Mouse (Mus musculus) liver, embryonic 15.5 days (tissue): Measurements from ENCODE around the gene Nhs. TPM values are rescaled to one million over a fixed set of nuclear protein-coding genes. Genes with fewer than 3 reads are reported as not detected.

Experiments
- ATAC-seq: fragments of 200-750 bp; cut with Nextera tagmentation; 2 replicates; pipeline ENCODE4 v1.8.0; 2017; ENCODE audit warnings: moderate number of reproducible peaks, mild to moderate bottlenecking, moderate library complexity; ENCODE audit not compliant: insufficient read depth
- H3K27ac ChIP-seq: fragments of 300-500 bp; sonication (generic); replicated peaks from 2 replicates; pipeline ENCODE4 v1.5.1; 2015; ENCODE audit warnings: mild to moderate bottlenecking, inconsistent platforms
- H3K27me3 ChIP-seq: fragments of 300-500 bp; sonication (generic); 2 replicates; pipeline ENCODE4 v1.6.1; 2015; ENCODE audit warnings: mild to moderate bottlenecking, inconsistent platforms
- H3K36me3 ChIP-seq: fragments of 300-500 bp; sonication (generic); replicated peaks from 2 replicates; pipeline ENCODE4 v1.6.1; 2015; ENCODE audit warnings: moderate library complexity, mild to moderate bottlenecking, inconsistent platforms
- H3K4me1 ChIP-seq: fragments of 300-500 bp; sonication (generic); replicated peaks from 2 replicates; pipeline ENCODE4 v1.6.1; 2015; ENCODE audit warnings: inconsistent platforms
- H3K4me2 ChIP-seq: fragments of 300-500 bp; sonication (generic); 2 replicates; pipeline ENCODE4 v1.6.1; 2015; ENCODE audit warnings: moderate library complexity, mild to moderate bottlenecking, inconsistent platforms
- H3K4me3 ChIP-seq: fragments of 300-500 bp; sonication (generic); replicated peaks from 2 replicates; pipeline ENCODE4 v1.5.1; 2015; ENCODE audit warnings: mild to moderate bottlenecking, inconsistent platforms
- H3K9ac ChIP-seq: fragments of 300-500 bp; sonication (generic); 2 replicates; pipeline ENCODE4 v1.6.1; 2015; ENCODE audit warnings: moderate library complexity, mild to moderate bottlenecking, inconsistent platforms
- H3K9me3 ChIP-seq: fragments of 300-500 bp; sonication (generic); replicated peaks from 2 replicates; pipeline ENCODE4 v1.6.1; 2016; ENCODE audit warnings: inconsistent platforms
- WGBS: fragments of 180-500 bp; shearing (Covaris S2); methylation state at CpG from one replicate; pipeline ENCODE4 v1.1.7; 2015; ENCODE audit warnings: mixed read lengths; ENCODE audit not compliant: insufficient replicate concordance; 5-methylcytosine and 5-hydroxymethylcytosine counted together
- polyA plus RNA-seq: library from polyadenylated mRNA; unstranded; fragments of >200 nt; fragmentation: Nextera tagmentation; extraction: Ambion mirVana; gene quantifications from 2 replicates; pipeline ENCODE4 v1.2.1, GENCODE M21; 2015

Gene Nhs
- 0.03 and 0.05 TPM in 2 replicates for polyA plus RNA-seq

DNA sequence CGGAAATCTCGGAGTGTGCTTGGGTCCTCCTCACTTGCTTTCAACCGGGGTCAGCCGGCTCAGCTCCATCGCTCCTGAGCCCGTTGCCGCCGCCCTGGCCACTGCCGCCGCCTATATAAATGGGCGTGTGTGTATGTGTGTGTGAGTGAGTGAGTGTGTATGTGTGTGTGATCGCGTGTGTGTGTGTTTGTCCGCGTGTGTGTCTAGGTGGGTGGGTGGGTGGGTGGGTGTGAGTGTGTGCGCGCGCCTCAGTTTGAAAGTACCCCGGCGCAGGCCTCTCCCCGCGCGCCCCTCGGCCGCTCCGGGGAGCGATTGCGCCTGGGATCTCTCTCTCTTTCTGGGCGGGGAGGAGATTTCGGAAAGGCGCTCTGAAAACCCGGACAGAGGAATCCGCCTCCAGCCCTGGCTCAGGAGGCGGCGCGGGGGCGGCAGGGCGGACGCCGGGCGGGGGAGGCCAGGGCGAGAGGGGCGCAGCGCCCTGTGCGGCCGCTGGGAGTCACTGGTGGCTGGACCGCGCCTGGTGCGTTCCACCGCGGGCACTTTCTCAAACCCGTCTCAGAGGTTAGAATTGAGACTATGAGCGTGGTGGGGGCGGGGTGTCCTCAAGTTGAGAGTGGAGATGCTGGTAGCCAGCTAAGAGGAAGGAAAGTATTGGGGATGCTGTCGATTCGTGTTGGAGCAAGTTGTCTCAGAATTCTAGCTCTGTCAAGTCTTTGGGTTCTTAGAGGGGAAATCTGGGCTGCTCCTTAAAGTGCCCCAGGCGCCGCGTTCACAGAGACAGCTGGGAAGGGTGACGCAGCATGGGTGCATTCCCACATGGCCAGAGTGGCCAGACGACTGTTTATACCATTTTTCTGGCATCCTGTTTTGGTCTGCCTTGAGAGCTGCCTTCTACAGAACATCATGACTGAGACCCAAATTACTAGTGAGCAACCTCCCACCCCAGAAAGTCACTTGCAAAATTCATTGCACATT is at the start of gene Nhs:
Nhs (minus strand) TSS at position 94 of the 975 bp plus-strand sequence.
- Histone ChIP-seq H3K27me3 (peaks cover 56% of the 10 kb centered on the region), H3K9me3 (no peaks in the 10 kb centered on the region), H3K36me3 (no peaks in the 10 kb centered on the region), H3K4me3 (peak within 1 kb of the TSS; percentile 39), H3K27ac (no peak within 1 kb of the TSS), H3K4me2 (peak within 1 kb of the TSS; percentile 54), H3K9ac (no peak within 1 kb of the TSS), H3K4me1 (no peaks in the 10 kb centered on the region)
- 24% methylated on average over 61 of the region's 61 CpGs for WGBS
- ATAC-seq = 0 out of 2 replicates have a peak, but pooled peaks have one; percentile 42

DNA sequence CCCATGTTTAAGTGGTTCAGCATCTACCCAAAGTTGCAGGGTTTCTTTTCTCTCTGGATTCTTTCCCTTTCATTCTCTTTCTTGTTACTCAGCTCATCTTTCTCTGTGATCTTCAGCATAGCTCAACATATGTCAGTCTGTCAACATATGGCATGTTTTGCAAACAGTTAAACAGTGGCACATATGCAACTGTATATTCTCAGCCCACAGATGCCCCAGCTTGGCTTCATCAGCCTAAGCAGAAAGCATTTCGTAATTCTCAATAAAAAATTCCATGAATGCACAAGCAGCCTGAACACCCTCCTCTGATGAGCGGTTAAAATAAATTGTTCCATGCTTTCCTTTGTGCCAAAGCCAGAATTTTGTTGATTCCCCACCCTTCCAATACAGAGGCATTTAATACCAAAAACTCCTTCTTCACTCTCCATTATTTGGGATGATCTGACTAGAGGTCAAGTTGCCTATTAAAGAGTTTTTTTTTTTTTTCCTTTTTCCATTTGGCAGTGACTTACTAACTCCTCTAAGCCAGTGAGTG is 46.9 kb upstream of the Nhs start:
- H3K9me3 ChIP-seq = no peaks in the 10 kb centered on the region
- H3K27me3 ChIP-seq = peaks cover 4% of the 10 kb centered on the region; the same call in 1 of the 2 replicates
- WGBS = 64% methylated on average over 2 of the region's 2 CpGs
- no peak overlapping the region for H3K4me3 ChIP-seq
- no peak for ATAC-seq
- H3K4me2 ChIP-seq = no peak overlapping the region
- no peaks in the 10 kb centered on the region for H3K36me3 ChIP-seq
- H3K27ac ChIP-seq = no peak overlapping the region
- no peaks in the 10 kb centered on the region for H3K4me1 ChIP-seq
- H3K9ac ChIP-seq = no peak overlapping the region

DNA sequence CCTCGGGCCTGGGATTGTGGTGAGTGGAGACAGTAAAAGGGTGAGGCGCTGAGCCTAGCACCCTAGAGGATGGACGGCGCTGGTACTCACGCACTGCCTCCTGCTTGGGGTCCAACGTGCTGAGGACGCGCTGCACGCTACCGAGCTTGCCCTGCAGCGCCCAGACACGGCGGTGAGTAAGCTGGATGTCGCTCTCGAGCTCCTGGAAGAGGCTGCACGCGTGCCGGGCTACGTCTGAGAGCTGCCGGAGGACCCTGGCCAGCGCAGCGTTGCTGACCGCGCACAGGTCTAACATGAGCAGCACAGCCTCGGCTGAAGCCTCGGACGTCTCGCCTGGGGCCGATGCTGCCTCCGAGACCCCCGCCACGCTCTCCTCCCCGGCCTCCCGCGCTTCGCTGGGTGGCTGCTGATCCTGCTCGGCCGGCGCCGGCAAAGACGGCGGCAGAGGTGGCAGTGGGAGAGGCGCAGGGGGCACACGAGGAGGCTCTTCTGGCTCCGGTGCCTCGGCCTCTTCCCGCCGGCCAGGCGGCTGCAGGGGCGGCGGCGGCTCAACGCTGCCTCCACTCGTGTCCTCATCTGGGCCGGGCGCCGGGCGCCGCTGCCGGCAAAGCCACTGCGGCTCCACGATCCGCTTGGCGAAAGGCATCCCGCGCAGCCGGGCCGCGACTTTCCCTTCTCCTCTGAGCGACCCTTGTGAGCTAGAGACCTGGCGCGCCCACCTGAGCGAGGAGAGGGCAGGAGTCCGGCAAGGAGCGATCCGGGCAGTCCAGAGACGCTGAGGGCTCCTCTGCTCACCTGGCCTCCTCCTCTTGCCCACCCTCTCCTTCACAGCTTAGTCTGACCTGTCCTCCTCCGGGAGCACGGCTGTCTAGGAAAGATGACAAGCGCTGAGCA is 540 bp downstream of the Nhs start:
- Histone ChIP-seq H3K4me2 (peak overlapping the region; percentile 54), H3K27me3 (peaks cover 64% of the 10 kb centered on the region), H3K36me3 (no peaks in the 10 kb centered on the region), H3K4me1 (no peaks in the 10 kb centered on the region), H3K9me3 (no peaks in the 10 kb centered on the region), H3K9ac (no peak overlapping the region), H3K4me3 (peak overlapping the region; percentile 39), H3K27ac (no peak overlapping the region)
- no peak for ATAC-seq
- WGBS = 18% methylated on average over 71 of the region's 80 CpGs

DNA sequence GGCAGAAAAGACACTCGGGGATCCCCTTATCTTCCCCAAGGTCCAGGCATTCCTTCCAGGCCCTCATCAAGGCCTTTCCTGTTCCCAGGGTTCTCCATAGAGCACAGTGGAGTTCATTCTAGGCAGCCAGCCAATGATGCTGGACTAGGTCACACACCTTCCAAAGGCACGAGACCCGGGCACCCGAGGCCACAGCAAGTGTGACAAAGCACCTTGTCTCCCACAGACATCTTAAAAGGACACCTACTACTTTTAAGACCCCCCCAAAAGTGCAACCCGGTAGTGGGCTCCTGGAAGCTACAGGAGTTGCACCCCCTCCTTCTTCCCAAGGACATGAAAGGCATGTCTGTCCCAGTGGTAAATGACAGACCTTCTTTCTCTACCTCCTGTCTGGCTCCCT is 1.4 kb downstream of the Nhs start:
- H3K36me3 ChIP-seq = no peaks in the 10 kb centered on the region
- H3K9me3 ChIP-seq = no peaks in the 10 kb centered on the region
- 50% methylated on average over 5 of the region's 5 CpGs for WGBS
- no peak overlapping the region for H3K9ac ChIP-seq
- no peak overlapping the region for H3K4me3 ChIP-seq
- H3K4me2 ChIP-seq = no peak overlapping the region
- H3K4me1 ChIP-seq = no peaks in the 10 kb centered on the region
- ATAC-seq = no peak
- H3K27ac ChIP-seq = no peak overlapping the region
- peaks cover 65% of the 10 kb centered on the region for H3K27me3 ChIP-seq

DNA sequence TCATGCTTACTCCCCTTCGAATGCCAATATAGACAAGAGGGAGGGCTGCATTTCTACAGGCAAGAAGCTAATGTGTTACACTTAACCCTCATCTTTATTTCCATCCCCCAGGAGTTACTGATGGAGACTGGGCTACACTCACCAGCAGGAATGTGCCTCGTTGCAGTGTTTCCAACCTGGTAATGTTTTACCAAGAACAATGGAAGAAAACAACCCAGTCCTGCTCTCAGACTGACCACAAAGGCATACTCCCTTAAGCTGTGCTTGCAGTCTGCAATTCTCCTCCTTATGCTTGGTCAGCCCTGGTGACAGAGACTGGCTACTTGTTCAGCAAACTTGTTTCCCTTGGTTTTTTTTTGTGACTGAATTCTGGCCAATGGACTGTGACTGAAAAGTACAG is 21.7 kb downstream of the Nhs start:
- Histone ChIP-seq H3K36me3 (no peaks in the 10 kb centered on the region), H3K9me3 (no peaks in the 10 kb centered on the region), H3K27ac (no peak overlapping the region), H3K4me3 (no peak overlapping the region), H3K4me1 (no peaks in the 10 kb centered on the region), H3K27me3 (peaks cover 12% of the 10 kb centered on the region), H3K9ac (no peak overlapping the region), H3K4me2 (no peak overlapping the region)
- 41% methylated on average over 2 of the region's 2 CpGs for WGBS
- ATAC-seq = no peak

DNA sequence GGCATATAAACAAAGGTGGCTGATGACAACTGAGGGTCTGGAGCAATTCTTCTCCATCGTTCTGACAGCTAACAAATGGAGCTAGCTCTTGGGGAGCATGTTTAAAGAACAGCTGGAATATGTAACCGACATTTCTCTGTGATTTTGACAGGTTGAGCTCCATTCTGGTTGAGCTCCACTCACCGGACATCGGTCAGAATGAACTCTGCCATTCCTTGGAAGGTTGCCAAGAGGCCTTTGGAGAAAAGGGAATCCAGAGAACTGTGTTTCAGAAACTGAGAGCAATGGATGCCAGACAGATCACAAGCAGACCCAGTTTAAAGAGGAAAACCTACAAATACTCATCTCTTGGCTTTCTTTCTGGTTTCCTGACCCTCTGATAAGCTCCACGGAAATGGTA is 46.3 kb downstream of the Nhs start:
- Histone ChIP-seq H3K9me3 (no peaks in the 10 kb centered on the region), H3K4me1 (no peaks in the 10 kb centered on the region), H3K4me3 (no peak overlapping the region), H3K27ac (no peak overlapping the region), H3K36me3 (no peaks in the 10 kb centered on the region), H3K27me3 (peaks cover 9% of the 10 kb centered on the region; the same call in 1 of the 2 replicates), H3K9ac (no peak overlapping the region), H3K4me2 (no peak overlapping the region)
- 52% methylated on average over 5 of the region's 5 CpGs for WGBS
- no peak for ATAC-seq

DNA sequence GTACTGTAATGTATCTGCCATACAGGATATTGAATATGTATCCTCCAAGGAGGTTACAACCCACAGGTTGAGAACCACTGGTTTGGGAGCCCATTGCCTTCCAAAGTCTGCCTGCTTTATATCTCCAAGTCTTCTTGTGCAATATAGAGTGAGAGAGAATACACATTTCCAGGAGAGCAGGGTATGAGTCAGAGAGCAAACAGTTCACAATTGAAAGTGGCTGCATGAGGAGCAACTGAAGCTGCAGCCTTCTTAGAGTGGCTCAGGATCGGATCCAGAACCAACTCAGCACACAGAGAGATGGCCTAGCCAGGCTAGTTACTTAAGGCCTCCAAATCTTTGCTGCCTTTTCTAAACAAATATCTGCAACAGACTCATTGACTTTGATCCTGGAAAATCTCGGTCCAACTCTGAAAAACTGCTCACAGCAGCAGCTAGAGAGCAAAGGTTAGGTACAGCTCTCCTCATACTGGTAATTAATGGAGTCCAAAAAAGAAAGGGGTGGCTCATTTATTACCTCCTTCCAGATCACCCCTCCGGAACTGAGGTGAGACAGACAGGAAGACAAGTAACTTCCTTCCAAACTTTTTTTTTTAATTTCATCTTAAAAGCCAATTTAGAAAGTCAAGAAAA is 56.6 kb downstream of the Nhs start:
- H3K9ac ChIP-seq = no peak overlapping the region
- H3K27me3 ChIP-seq = no peaks in the 10 kb centered on the region; the same call in 1 of the 2 replicates
- no peaks in the 10 kb centered on the region for H3K36me3 ChIP-seq
- no peaks in the 10 kb centered on the region for H3K4me1 ChIP-seq
- H3K9me3 ChIP-seq = no peaks in the 10 kb centered on the region
- 44% methylated on average over 3 of the region's 3 CpGs for WGBS
- H3K27ac ChIP-seq = no peak overlapping the region
- H3K4me2 ChIP-seq = no peak overlapping the region
- H3K4me3 ChIP-seq = no peak overlapping the region
- no peak for ATAC-seq

DNA sequence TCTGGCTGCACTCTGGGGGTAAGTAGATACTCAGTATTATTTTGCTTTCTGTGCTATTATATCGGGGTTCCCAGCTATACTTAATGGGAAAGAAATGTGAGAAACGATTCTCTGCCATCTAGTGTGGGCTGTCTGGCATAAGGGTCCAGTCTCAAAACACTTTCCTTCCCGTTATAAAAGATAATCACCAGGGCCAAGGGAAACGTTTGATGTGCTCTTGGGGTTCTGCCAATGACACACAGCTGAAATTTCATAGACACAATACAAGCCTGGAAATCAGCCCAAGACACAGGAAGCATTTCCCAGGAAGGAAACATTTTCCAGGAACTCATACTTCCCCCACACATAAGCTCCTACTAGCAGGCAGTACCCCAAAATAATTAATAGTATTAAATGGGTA is 61.2 kb downstream of the Nhs start:
- Histone ChIP-seq H3K27me3 (no peaks in the 10 kb centered on the region), H3K27ac (no peak overlapping the region), H3K4me1 (no peaks in the 10 kb centered on the region), H3K36me3 (no peaks in the 10 kb centered on the region), H3K4me3 (no peak overlapping the region), H3K9me3 (no peaks in the 10 kb centered on the region), H3K4me2 (no peak overlapping the region), H3K9ac (no peak overlapping the region)
- WGBS = 47% methylated on average over 4 of the region's 4 CpGs
- ATAC-seq = no peak

DNA sequence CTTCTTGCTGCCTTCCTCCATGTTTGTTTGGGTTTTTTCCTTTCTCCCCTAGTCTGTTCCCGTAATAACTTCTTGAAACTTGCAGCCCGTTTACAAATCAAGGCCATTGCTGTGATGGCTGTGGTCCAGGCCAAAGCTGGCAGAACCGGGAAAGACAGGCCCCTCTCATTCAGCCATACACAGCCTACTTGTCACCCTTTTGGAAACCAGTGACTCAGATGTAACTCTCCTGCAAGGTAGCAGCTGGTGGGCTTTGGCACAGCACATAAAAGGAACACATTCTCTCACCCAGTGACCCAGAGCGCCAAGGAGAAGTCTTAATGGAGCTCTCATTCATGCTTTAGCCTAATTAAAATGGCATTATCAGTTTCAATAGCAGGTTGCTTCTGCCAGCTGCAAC is 72.2 kb downstream of the Nhs start:
- no peak overlapping the region for H3K4me3 ChIP-seq
- H3K27me3 ChIP-seq = no peaks in the 10 kb centered on the region; the same call in 1 of the 2 replicates
- no peaks in the 10 kb centered on the region for H3K9me3 ChIP-seq
- ATAC-seq = no peak
- 54% methylated on average over 4 of the region's 4 CpGs for WGBS
- H3K36me3 ChIP-seq = no peaks in the 10 kb centered on the region
- H3K27ac ChIP-seq = no peak overlapping the region
- H3K9ac ChIP-seq = no peak overlapping the region
- no peaks in the 10 kb centered on the region for H3K4me1 ChIP-seq
- H3K4me2 ChIP-seq = no peak overlapping the region

DNA sequence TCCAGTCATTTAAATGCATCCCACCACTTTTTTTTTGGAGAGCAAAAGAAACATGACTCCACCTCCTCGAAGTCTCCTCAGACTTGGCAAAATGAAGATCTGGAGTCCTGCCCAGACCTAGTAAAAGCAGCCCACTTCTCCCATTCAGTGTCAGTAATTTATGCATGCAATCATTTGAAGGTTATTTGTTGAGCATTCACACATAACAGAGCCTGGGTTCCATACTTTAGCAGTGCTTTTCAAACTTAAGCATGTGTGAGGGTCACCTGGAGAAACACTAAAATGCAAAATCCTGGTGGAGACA is 73.7 kb downstream of the Nhs start:
- Histone ChIP-seq H3K36me3 (no peaks in the 10 kb centered on the region), H3K9ac (no peak overlapping the region), H3K9me3 (no peaks in the 10 kb centered on the region), H3K4me1 (no peaks in the 10 kb centered on the region), H3K27me3 (no peaks in the 10 kb centered on the region; the same call in 1 of the 2 replicates), H3K27ac (no peak overlapping the region), H3K4me3 (no peak overlapping the region), H3K4me2 (no peak overlapping the region)
- ATAC-seq = no peak
- WGBS = 68% methylated on average over 1 of the region's 1 CpGs
